In genomic region chr11:55428186-55429012, GRCm38 (mm10) we compare ENCODE assay signal across 8 mouse cellular contexts. TPM values are rescaled to one million over a fixed set of nuclear protein-coding genes. Genes with fewer than 3 reads are reported as not detected.
A peak's percentile ranks its signal among the peaks of the same experiment; 100 is the strongest.
DNase-seq lines count a peak whose midpoint lies in the region; ATAC-seq and TF ChIP-seq lines count a peak whose summit lies in the region.

No protein-coding gene starts in this region.

- no peaks in the 10 kb centered on the region for H3K36me3 ChIP-seq in embryonic facial prominence, embryonic 14.5 days (ENCODE audit: control insufficient read depth, insufficient read depth, low read length)
- no peaks in the 10 kb centered on the region for H3K36me3 ChIP-seq in heart, embryonic 13.5 days
- no peaks in the 10 kb centered on the region for H3K36me3 ChIP-seq in kidney, postnatal 0 days (ENCODE audit: insufficient read depth, low read length)
- H3K36me3 ChIP-seq in testis, adult 2 months (ENCODE audit: control insufficient read depth, insufficient read depth, low read length), result no peaks in the 10 kb centered on the region

- H3K4me2 ChIP-seq in embryonic facial prominence, embryonic 14.5 days (ENCODE audit: low read depth, low read length), result peak overlapping the region; percentile 2; the same call in 1 of the 2 replicates
- H3K4me2 ChIP-seq in heart, embryonic 13.5 days, result peak overlapping the region; percentile 18
- no peak overlapping the region for H3K4me2 ChIP-seq in kidney, postnatal 0 days (ENCODE audit: low read length)

- intact Hi-C loops in left cerebral cortex, postnatal 4 days (cut with DNase I), result no loop called here
- intact Hi-C loops in left cerebral cortex, postnatal 36 days (cut with DNase I), result no loop called here

- peaks cover 32% of the 10 kb centered on the region for H3K4me1 ChIP-seq in embryonic facial prominence, embryonic 14.5 days (ENCODE audit: control insufficient read depth, insufficient read depth, low read length)
- peaks cover 50% of the 10 kb centered on the region for H3K4me1 ChIP-seq in heart, embryonic 13.5 days
- H3K4me1 ChIP-seq in kidney, postnatal 0 days (replicated peaks; ENCODE audit: insufficient read depth, low read length), result peaks cover 14% of the 10 kb centered on the region
- peaks cover 4% of the 10 kb centered on the region; the same call in 1 of the 2 replicates for H3K4me1 ChIP-seq in testis, adult 2 months (ENCODE audit: control insufficient read depth, insufficient read depth, low read length)

- TF ChIP-seq CTCF in kidney, postnatal 0 days (IDR thresholded peaks at IDR 0.05; ENCODE audit: low read depth), result no peak
- no peak for TF ChIP-seq CTCF in testis, adult 2 months (IDR thresholded peaks at IDR 0.05; ENCODE audit: control insufficient read depth, insufficient read depth, insufficient replicate concordance, low read depth, low read length)

- H3K9ac ChIP-seq in embryonic facial prominence, embryonic 14.5 days (ENCODE audit: low read depth, low read length), result peak overlapping the region; percentile 55
- H3K9ac ChIP-seq in heart, embryonic 13.5 days, result peak overlapping the region; percentile 73
- peak overlapping the region; percentile 42; the same call in 1 of the 2 replicates for H3K9ac ChIP-seq in kidney, postnatal 0 days (ENCODE audit: low read depth, low read length)

- no peak for TF ChIP-seq POLR2A in testis, adult 2 months (IDR thresholded peaks at IDR 0.05; ENCODE audit: control insufficient read depth, low read depth, low read length)

- WGBS in embryonic facial prominence, embryonic 14.5 days, result 25% methylated on average over 16 of the region's 16 CpGs
- 22% methylated on average over 16 of the region's 16 CpGs for WGBS in heart, embryonic 13.5 days
- 29% methylated on average over 16 of the region's 16 CpGs for WGBS in kidney, postnatal 0 days

- peak; percentile 95 for DNase-seq in left cerebral cortex, postnatal 4 days
- no peak for DNase-seq in left cerebral cortex, postnatal 36 days (ENCODE audit: low spot score in 2 of 2)
- DNase-seq in embryonic facial prominence, embryonic 14.5 days (ENCODE audit: low spot score), result peak; percentile 97
- peak; percentile 97 for DNase-seq in kidney, postnatal 0 days (ENCODE audit: low spot score)
- peak; percentile 90 for DNase-seq in lung, postnatal 36 days
- no peak for DNase-seq in right cerebral cortex, postnatal 36 days (ENCODE audit: low spot score in 2 of 2)

- no peak overlapping the region for H3K4me3 ChIP-seq in embryonic facial prominence, embryonic 14.5 days (ENCODE audit: low read depth, low read length)
- H3K4me3 ChIP-seq in heart, embryonic 13.5 days, result no peak overlapping the region
- H3K4me3 ChIP-seq in kidney, postnatal 0 days (replicated peaks; ENCODE audit: low read depth, low read length), result no peak overlapping the region
- no peak overlapping the region for H3K4me3 ChIP-seq in testis, adult 2 months (ENCODE audit: control insufficient read depth, low read depth, low read length)

- peak overlapping the region; percentile 91 for H3K27ac ChIP-seq in embryonic facial prominence, embryonic 14.5 days (replicated peaks; ENCODE audit: low read depth, low read length)
- H3K27ac ChIP-seq in heart, embryonic 13.5 days (replicated peaks), result peak overlapping the region; percentile 96
- peak overlapping the region; percentile 93 for H3K27ac ChIP-seq in kidney, postnatal 0 days
- peak overlapping the region; percentile 75 for H3K27ac ChIP-seq in testis, adult 2 months (ENCODE audit: control insufficient read depth, insufficient read depth, low read depth, low read length)

- no peaks in the 10 kb centered on the region for H3K9me3 ChIP-seq in embryonic facial prominence, embryonic 14.5 days (ENCODE audit: control insufficient read depth, low read length)
- H3K9me3 ChIP-seq in heart, embryonic 13.5 days, result no peaks in the 10 kb centered on the region
- H3K9me3 ChIP-seq in kidney, postnatal 0 days (replicated peaks; ENCODE audit: low read length), result no peaks in the 10 kb centered on the region

- ATAC-seq in embryonic facial prominence, embryonic 14.5 days (ENCODE audit: low read depth), result peak; percentile 93
- peak; percentile 62 for ATAC-seq in heart, embryonic 13.5 days (ENCODE audit: extremely low read depth, insufficient number of reproducible peaks, low FRiP score, low TSS enrichment)
- peak; percentile 91 for ATAC-seq in kidney, postnatal 0 days (replicated peaks; ENCODE audit: low FRiP score, low read depth)

- no peaks in the 10 kb centered on the region for H3K27me3 ChIP-seq in embryonic facial prominence, embryonic 14.5 days (replicated peaks; ENCODE audit: control insufficient read depth, insufficient read depth, low read length)
- no peaks in the 10 kb centered on the region for H3K27me3 ChIP-seq in heart, embryonic 13.5 days (replicated peaks)
- H3K27me3 ChIP-seq in kidney, postnatal 0 days (ENCODE audit: insufficient read depth, low read length), result no peaks in the 10 kb centered on the region
- no peaks in the 10 kb centered on the region for H3K27me3 ChIP-seq in testis, adult 2 months (ENCODE audit: control insufficient read depth, insufficient read depth, low read length)

RNA-seq across cellular contexts. Expression of gene Sparc, which starts 5.4 kb away (rescaled TPM):
- total RNA-seq in left cerebral cortex, postnatal 4 days (2021), result 100 to 1,000 TPM; 228 to 243 TPM
- total RNA-seq in left cerebral cortex, postnatal 36 days (2021), result 100 to 1,000 TPM; 215 to 224 TPM
- 2,713 and 3,340 TPM in 2 replicates for polyA plus RNA-seq in embryonic facial prominence, embryonic 14.5 days (2014; fragmentation: Nextera tagmentation; extraction: Ambion mirVana)
- polyA plus RNA-seq in heart, embryonic 13.5 days (2015; fragmentation: Nextera tagmentation; extraction: Ambion mirVana), result 1,654 and 1,741 TPM in 2 replicates
- 1,281 and 1,429 TPM in 2 replicates for polyA plus RNA-seq in kidney, postnatal 0 days (2015; fragmentation: Nextera tagmentation; extraction: Ambion mirVana)
- polyA plus RNA-seq in testis, adult 2 months (2012; rRNA removed), result 374 and 406 TPM in 2 replicates

RNA-seq across cellular contexts. Expression of gene Atox1, which starts 32.6 kb away (rescaled TPM):
- 100 to 1,000 TPM; 124 to 130 TPM for total RNA-seq in left cerebral cortex, postnatal 4 days (2021)
- 100 to 1,000 TPM in 1 of 2 experiments, 10 to 100 TPM in 1; 88.1 to 111 TPM for total RNA-seq in left cerebral cortex, postnatal 36 days (2021)
- 409 and 416 TPM in 2 replicates for polyA plus RNA-seq in embryonic facial prominence, embryonic 14.5 days (2014; fragmentation: Nextera tagmentation; extraction: Ambion mirVana)
- polyA plus RNA-seq in heart, embryonic 13.5 days (2015; fragmentation: Nextera tagmentation; extraction: Ambion mirVana), result 283 and 302 TPM in 2 replicates
- 495 and 517 TPM in 2 replicates for polyA plus RNA-seq in kidney, postnatal 0 days (2015; fragmentation: Nextera tagmentation; extraction: Ambion mirVana)
- 142 and 164 TPM in 2 replicates for polyA plus RNA-seq in testis, adult 2 months (2012; rRNA removed)

RNA-seq across cellular contexts. Expression of gene G3bp1, which starts 41.1 kb away (rescaled TPM):
- 10 to 100 TPM; 53.1 to 56.4 TPM for total RNA-seq in left cerebral cortex, postnatal 4 days (2021)
- total RNA-seq in left cerebral cortex, postnatal 36 days (2021), result 10 to 100 TPM; 31.3 to 34.0 TPM
- polyA plus RNA-seq in embryonic facial prominence, embryonic 14.5 days (2014; fragmentation: Nextera tagmentation; extraction: Ambion mirVana), result 147 and 171 TPM in 2 replicates
- 111 and 113 TPM in 2 replicates for polyA plus RNA-seq in heart, embryonic 13.5 days (2015; fragmentation: Nextera tagmentation; extraction: Ambion mirVana)
- polyA plus RNA-seq in kidney, postnatal 0 days (2015; fragmentation: Nextera tagmentation; extraction: Ambion mirVana), result 109 and 119 TPM in 2 replicates
- 10.0 and 10.7 TPM in 2 replicates for polyA plus RNA-seq in testis, adult 2 months (2012; rRNA removed)

Comparison
In these comparisons a context has a peak if more than half of its experiments do, and no peak if none do; other contexts are left out.
1. DNase-seq: peak in left cerebral cortex, postnatal 4 days (single experiment), embryonic facial prominence, embryonic 14.5 days (single experiment), kidney, postnatal 0 days (single experiment) and lung, postnatal 36 days (single experiment); none in left cerebral cortex, postnatal 36 days (0 of 2) and right cerebral cortex, postnatal 36 days (0 of 2).
2. Peak in every context shown above with its lines, with median percentiles within 50 percentile points of each other: ATAC-seq, H3K27ac ChIP-seq and H3K9ac ChIP-seq.